Mouse (Mus musculus) B cell, adult 2 months (primary cell): ENCODE measurements around the gene Gm49405.
"Not testable (repeated sequence)": the region's sequence is repeated elsewhere in the genome, so short reads cannot be mapped to it uniquely, and the experiment has no call there.

ENCODE experiments used
- DNase-seq, 2 experiments: peaks; one replicate each; pipeline ENCODE4 v3.0.0; 2022

Gene Gm49405

DNA sequence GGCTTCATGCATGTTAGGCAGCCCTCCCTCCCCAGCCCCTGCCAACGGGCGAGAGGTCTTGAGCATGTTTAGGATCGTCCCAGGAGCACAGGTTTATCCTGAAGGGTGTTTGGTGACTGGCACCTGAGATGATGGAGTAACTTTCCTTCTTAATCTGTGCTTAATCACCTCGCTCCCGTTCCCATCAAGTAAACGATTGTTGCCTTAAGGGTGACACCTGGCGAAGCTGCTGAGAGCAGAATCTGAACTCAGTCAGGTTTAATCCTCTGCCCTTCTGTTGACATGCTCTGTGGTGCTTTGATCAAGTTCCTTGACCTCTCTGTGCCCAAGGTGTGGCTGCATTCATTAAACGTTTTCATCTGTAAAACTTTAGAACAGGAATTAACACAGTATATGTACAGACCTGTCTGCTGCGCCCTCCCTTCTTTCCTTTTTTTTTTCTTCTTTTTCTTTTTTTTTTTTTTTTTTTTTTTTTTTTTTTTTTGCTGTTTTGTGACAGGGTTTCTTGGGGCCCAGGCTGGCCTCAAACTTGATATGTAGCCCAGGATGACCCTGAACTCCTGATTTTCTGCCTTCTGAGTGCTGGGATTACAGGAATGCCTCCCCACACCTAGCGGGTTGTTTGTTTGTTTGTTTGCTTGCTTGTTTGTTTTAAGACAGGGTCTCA is 17.6 kb downstream of the Gm49405 start:
- no peak for DNase-seq

DNA sequence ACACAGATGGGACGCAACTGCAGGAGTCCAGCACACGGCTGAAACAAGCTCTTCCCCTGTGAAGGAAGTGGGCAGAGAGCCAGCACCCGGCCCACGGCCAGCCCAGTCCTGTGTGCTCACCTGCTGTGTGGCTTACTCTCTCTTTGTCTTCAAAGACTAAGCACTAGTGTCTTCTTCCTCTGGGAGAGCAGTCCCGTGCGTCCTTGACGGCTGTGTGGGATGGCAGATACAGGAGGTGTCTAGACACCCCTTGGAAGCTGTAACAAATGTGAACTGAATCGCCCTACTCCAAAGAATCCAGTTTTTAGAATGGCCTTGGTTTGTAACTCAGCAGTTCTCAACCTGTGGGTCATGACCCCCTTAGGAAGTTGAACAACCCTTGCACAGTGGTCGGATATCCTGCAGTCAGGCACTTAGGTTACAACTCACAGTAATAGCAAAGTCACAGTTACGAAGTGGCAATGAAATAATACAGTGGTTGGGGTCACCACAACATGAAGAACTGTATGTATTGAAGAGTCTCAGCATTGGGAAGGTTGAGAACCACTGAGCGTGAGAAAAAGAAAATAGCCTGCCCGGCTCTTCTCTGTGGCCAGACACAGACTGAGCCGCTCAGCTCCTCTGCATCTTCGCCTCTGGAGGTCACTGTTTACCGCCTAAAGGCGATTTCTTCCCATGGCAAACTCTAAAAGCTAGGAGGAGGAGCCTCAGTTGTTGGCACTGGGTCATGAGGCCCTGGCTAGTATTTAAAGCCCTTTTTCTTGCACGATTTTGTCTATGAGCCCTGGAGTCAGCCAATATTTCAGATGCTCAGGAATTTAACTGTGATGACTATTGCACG is 18.5 kb downstream of the Gm49405 start:
- peak; percentile 69 to 74 for DNase-seq

DNA sequence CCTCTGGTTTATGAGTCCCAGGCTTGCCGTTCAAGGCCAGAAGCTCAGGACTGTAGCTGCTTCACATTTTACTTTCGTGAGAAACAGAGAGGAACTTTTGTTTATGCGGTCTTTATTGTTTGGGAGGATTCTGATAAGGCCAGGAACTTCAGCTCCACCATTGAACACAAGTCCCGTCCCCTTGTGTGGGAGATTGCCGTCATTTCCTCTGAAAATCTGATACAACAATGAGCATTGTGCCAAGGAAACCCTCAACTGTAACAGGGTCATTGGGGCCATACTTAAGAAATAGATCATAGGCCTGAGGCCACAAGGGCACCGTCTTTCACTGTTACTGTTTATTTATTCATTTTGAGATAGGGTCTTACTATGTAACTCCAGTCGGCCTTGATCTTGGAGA is 22.8 kb downstream of the Gm49405 start:
- DNase-seq = no peak

DNA sequence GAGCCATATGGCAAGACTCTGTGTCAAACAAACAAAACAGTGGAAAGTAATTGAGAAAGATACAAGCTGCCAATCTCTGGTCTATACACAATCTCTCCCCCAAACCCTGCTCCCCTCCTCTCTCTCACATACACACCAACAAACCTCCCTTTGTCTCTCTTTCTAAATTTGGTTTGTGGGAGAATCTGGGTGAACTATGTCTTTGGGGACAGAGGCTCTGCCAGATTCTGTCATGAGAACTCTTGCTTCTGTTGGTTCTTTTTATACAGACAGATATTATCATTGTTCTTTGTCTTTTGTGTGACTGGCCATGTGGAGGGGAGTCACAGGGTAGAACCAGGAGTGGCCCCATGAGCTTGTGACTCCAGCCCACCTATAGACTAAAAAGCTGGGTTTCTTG is 27.1 kb downstream of the Gm49405 start:
- no peak for DNase-seq

DNA sequence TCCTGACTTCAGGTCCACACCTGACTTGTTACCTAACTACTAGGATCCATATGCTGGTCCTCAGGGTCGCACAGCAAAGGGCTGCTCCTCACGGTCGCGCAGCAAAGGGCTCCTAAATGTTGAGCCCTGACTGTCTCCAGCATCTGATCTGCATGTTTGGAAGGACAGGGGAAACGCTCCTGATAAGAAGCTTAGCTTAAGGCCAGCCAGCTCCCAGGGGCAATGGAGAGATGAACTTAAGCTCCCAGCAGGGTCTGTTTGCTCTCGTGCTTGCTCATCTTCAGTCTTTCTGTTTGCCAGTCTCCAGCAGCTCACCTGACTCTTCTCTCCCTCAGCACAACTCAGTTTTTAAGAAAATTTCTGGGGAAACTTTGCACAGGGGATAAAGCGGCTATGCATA is 32.2 kb downstream of the Gm49405 start:
- DNase-seq = no peak

DNA sequence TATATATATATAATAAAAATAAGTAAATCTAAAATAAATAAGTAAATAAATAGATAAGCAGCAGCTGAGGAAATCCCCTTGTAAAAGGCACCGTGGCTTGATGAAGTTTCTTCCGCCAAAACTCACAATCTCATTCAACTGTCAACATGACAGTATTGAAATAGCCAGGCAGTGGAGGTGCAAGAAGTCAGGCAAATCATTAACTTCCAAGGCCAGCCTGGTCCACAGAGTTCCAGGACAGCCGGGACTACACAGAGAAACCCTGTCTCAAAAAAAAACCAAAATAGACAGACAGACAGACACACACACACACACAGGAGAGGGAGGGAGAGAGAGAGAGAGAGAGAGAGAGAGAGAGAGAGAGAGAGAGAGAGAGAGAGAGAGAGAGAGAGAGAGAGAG is 32.9 kb downstream of the Gm49405 start:
- DNase-seq = no peak

DNA sequence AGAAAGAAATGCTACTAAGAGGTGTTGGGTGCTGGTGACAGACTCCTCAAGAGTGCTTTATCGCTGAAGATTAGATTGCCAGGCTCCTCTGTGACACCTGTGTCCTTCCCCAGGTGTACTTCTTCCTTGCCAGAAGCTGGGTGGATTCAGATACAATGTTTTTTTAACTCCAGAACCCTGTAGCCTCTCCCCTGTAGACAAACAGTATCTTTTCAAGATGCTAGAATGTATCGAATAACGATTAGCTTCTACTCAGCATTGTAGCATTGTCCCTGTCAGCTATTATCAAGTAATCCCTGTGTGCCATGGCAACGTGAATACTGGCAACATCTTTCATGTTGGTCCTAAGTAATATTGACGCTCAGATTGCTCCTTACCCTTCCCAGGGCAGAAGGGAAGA is 33.3 kb downstream of the Gm49405 start:
- DNase-seq = no peak

DNA sequence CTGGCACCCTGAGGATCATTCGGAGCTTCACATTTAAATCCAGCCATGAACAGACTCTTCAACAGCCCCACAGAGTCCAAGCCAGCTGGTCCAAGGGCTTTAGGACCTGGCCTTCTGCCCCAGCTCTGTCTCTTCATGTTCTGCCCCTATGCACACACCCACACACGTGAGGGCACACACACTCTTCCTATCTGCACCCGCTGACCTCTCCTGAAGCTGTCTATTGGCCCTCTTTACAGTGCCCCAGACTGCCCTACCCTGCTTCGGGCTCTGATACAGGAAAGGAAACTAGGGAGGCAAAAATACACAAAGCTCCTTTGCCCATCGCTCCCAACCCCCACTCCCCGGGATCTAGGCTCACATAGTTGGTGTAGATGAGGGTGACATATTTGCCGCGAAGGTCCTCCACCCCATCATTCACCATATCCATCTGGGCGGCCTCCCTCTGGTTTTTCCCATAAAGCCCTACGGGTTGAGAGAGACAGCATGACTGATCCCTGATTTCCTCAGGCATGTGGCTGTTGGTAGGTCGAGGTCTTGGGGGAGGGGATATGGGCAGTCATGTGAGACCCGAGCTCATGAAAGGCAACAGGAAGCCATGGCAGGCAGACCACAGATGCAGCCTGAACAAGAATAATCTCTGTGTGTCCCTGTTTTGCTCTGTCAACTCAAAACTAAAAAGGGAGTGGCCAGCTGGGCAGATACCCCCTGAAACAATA is 36.1 kb downstream of the Gm49405 start:
- DNase-seq = no peak

DNA sequence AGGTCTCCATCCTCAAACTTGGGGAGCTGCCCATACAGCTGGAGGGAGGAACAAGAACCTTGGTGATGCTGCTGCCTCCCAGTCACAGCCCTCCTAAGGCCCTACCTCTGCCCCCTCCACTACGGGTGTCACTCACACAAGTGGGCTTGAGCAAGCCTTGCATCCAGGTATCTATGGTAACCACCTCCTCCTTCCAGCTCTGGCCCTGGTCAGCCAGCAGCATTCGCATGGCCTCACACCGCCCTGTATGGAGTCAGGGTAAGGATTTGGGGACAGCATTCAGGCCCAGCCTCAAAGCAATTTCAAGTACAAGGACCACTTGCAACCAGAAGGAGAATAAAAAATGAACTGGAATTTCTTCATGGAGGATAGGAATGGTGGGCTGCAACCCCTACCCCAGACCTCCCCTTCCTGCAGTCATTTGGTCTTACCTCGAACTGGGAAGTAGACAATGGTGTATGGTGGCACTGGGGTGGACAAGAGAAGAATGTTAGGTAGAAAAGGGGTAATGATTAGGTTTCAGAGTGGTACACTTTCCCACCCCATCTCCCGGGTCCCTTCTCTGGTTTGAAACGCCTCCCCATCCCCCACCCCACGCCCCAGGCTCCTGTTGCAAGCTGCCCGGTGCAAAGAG is 36.8 kb downstream of the Gm49405 start:
- DNase-seq = not testable (repeated sequence)

DNA sequence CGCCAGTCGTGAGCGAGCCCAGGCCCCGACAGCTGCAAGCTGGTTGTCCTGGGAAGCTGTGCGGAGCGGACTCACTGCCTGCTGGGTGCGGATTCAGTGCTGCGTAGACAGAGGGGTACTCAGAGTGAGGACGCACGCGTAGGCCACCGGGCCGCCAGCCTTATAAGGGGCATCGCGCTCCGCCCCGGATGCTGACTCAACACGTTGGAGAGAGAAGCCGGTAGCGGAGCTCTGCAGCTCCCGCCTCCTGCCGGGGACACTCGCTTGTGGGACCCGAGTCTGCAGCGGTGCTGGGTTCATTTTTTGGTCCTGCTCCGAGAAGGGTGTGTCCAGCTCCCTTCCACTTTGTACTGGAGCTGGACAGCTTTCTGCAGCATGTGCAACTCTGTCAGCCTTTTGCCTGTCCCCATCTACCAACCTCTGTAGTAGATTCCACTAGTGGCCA is 37.4 kb downstream of the Gm49405 start, which contains the start of gene Gstp1:
Gene Gstp1 (minus strand): TSS at position 198 of the 445 bp plus-strand sequence.
- peak; percentile 84 to 86 for DNase-seq

DNA sequence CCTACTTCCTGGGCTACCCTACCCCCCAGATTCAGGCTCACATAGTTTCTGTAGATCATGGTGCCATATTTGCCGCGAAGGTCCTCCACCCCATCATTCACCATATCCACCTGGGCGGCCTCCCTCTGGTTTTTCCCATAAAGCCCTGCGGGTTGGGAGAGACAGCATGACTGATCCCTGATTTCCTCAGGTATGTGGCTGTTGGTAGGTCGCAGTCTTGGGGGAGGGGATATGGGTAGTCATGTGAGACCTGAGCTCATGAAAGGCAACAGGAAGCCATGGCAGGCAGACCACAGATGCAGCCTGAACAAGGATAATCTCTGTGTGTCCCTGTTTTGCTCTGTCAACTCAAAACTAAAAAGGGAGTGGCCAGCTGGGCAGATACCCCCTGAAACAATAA is 40.5 kb downstream of the Gm49405 start:
- DNase-seq = not testable (repeated sequence)

DNA sequence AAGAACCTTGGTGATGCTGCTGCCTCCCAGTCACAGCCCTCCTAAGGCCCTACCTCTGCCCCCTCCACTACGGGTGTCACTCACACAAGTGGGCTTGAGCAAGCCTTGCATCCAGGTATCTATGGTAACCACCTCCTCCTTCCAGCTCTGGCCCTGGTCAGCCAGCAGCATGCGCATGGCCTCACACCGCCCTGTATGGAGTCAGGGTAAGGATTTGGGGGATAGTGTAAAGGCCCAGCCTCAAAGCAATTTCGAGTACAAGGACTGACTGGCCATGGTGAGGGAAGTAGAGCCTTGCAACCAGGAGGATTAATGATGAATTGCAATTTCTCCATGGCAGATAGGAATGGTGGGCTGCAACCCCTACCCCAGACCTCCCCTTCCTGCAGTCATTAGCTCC is 41.1 kb downstream of the Gm49405 start:
- DNase-seq = not testable (repeated sequence)

DNA sequence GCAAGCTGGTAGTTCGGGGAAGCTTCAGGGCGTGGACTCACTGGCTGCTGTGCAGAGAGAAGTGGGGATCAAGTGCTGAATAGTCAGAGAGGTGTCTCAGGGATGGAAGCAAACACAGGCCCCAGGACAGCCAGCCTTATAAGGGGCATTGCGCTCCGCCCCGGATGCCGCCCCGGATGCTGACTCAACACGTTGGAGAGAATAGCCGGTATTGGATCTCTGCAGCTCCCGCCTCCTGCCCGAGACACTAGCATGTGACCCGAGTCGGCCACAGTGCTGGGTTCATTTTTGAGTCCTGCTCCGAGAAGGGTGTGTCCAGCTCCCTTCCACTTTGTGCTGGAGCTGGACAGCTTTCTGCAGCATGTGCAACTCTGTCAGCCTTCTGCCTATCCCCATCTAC is 41.7 kb downstream of the Gm49405 start:
- DNase-seq = peak in 1 of 2 experiments; percentile 17

DNA sequence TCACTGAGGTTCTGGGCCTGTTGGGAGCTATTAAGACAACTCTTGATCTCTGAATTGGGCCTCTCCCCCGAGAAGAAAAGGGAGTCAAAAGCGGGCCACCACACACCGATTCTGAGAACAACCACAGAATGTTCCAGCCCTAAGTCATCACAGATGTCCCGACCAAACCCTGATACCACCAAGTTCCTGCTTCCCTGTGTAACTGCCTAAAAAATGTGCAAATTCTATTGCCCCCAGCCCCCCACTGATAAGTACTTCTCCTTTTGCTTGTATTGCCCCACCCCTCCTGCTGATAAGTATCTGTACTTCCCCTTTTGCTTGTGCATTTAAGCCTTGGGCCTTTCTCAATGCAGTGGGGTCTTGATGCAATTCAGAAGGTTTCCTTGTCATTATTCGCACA is 43.7 kb downstream of the Gm49405 start:
- peak in 1 of 2 experiments; percentile 28 for DNase-seq

DNA sequence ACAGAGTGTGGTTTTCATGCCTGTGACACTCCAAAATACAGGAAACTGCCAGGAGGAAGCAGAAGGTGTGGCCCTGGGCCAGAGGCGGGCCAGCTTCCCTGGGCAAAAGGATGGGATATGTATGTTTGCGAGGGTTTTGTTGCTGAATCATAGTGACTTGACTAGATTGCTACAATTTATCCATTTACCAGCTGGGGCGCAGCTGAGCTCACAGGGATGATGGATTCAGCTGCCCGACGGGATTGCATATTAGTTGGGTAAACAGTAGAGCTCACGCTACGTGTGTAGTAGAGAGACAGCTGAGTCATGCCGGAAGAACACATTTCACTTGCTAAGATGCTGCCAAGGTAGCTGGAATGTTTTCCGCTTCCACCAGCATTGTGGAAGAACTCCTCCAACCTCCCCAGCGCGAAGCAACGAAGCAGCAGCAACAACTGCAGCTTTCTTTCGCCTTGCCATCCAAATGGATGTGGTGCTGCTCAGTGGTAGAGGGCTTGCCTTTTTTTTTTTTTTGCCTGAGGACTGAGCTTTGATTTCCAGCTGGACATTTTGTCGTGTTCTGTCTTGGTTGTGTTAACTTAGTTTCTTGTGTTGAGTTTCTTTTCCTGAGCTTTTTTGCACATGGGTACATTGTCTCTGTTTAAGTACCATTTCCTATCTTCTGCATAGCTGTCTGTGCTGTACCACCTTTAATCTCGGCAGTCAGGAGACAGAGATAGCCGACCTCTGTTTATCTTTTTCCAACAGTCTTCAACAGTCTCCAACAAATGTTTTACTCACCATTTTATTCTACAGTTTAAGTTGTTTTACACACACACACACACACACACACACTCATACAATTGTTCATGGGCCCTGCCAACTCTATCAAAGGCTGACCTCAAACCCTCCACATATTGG is 45.8 kb downstream of the Gm49405 start, which contains the start of gene Gstp2:
Gene Gstp2 (minus strand): TSS at position 58 of the 900 bp plus-strand sequence.
- DNase-seq = no peak

DNA sequence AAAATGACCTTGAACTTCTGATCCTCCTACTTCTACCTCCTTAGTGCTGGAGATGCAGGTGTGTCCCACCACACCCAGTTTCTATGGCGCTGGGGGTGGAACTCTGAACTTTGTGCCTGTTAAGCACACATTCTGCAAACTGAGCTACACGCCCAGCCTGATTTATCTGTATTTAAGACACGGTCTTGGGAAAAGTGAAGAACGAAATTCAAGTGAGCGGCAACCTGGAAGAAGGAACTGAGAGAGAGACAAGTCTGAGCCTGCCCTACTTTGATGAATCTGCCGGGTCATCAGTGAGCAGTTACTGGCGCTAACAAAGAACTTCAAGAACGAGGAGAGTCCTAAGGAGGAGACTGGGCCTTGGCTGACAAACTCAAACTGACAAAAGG is 46.4 kb downstream of the Gm49405 start:
- no peak for DNase-seq

DNA sequence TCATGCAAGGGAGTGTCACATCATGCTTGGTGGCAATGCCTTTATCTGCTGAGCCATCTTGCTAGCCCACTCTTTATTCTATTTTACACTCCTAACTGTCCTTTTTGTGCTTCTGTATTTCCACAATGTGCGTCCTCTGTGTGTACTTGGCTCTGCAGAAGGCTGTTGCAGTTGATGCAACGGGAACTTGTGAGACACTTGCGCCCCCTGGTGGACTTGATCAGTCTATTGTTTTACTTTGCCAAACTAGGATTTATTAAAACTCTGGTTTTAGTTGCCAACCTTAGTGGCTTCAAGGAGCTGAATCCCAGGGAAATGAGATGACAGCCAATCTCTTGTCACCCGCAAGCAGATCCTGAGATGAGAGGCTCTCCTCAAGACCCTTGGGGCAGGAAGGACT is 47.4 kb downstream of the Gm49405 start:
- DNase-seq = peak; percentile 93 to 94

DNA sequence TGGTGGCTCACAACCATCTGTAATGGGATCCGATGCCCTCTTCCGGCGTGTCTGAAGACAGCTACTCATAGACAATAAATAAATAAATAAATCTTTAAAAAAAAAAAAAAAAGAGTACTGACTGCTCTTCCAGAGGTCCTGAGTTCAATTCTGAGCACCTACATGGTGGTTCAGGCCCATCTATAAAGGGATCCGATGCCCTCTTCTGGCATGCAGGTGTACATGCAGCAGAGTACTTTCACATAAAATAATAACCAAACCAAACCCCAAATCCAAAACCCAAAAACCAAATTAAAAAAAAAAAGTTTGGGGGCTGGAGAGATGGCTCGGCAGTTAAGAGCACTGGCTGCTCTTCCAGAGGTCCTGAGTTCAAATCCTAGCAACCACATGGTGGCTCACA is 48.6 kb downstream of the Gm49405 start:
- not testable (repeated sequence) for DNase-seq

DNA sequence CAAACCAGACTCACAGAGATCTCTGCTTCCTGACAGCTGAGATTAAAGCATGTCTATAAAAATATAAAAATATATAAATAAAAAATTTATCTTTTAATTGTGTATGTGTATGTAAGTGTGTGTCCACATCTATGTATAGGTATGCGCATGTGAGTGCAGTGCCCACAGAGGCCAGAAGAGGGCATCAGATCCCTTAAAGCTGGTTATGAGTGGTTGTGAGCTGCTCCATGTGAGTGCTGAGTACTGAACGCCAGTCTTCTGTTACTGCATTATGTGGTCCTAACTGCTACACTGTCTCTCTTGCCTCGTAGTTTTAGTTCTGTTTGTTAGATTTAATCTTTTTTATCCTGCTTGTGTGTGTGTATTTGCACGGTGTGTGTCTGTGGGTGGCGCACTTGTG is 50.6 kb downstream of the Gm49405 start:
- DNase-seq = peak; percentile 30 to 33

DNA sequence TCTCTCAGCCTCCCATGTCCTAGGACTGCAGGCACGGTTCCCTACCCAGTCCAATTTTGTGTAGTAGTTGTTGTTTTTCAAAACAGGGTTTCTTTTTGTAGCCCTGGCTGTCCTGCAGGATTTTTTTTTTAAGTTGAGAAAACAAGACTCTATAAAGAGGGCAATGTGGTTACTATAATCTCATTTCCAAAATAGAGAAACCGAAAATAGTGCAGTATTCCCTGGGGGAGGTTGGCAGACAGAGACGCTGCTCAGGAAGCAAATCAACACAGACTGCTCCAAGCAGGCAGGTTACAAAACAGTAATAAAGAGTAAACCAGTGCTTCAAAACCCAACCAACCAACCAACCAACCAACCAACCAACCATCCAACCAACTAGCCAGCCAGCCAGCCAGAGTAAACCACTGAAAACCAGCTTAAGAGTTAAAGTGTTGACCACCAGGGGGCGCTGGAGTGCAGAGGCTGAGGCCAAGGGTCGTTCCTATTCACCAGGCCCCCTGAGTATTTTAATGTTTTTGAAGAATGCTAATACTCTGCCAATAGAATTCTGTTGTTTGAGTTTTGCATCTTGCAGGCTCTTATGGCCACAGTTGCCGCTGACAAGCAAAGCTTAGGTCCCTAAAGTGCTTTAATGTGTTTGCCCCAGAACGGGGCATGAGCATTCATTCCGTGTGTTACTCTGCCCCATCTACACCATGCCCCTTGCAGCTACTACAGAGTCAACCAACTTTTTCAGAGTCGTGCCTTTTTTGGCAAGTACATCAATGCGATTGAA is 51.5 kb downstream of the Gm49405 start:
- DNase-seq = peak; percentile 87

DNA sequence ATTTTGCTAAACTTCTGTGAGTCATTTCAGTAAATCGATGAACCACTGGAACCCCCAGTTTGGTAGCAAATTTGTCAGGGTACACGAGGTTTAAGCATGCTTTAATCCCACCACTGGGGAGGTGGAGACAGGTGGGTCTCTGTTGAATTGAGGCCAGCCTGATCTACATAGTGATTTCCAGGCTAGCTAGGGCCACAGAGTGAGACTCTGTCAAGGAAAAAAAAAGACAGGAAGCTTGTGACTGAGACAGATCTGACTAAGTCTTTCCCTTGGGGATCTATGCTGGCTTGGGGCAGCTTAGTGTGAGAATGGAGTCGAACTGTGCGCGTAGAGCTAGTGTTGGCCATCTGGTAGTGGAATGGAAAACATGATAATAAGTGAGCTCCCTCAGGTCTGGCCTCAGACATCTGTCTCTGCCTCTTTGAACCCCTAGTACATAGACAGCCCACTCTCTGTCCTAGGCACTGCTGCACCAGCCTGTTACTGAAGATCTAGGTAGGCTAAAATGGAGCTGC is 52.1 kb downstream of the Gm49405 start:
- peak in 1 of 2 experiments; percentile 13 for DNase-seq
